Mouse (Mus musculus): Measurements from ENCODE around the gene Oasl2. TPM values are rescaled to one million over a fixed set of nuclear protein-coding genes. Genes with fewer than 3 reads are reported as not detected.

Gene Oasl2
- total RNA-seq, 4 experiments from 2014 or later: 1.3 to 9.8 (median 4.7) TPM

Small RNAs within 50 kb of the gene (microRNA-seq; reads per million reads assigned to microRNA genes)
- 5.8 to 8.9 reads per million in 2 experiments for gene Mir6240

Other genes starting within 250 kb of the Oasl2 start
- 1 to 10 TPM; 1.6 to 2.5 (median 1.9) TPM for gene Trpv4, start 238.5 kb upstream of the Oasl2 start, total RNA-seq (2022)
- 10 to 100 TPM; 26.3 to 46.1 (median 33.8) TPM for gene Gltp, start 206.0 kb upstream of the Oasl2 start, total RNA-seq (2022)
- 10 to 100 TPM; 15.9 to 19.7 (median 17.2) TPM for gene Tchp, start 189.2 kb upstream of the Oasl2 start, total RNA-seq (2022)
- 10 to 100 TPM; 39.6 to 51.4 (median 47.0) TPM for gene Ankrd13a, start 122.3 kb upstream of the Oasl2 start, total RNA-seq (2022)
- 10 to 100 TPM; 51.1 to 61.4 (median 55.3) TPM for gene Git2, start 121.4 kb upstream of the Oasl2 start, total RNA-seq (2022)
- gene 1500011B03Rik, start 73.5 kb upstream of the Oasl2 start, total RNA-seq (2022): 100 to 1,000 TPM; 133 to 155 (median 137) TPM
- gene 4930519G04Rik, start 43.3 kb upstream of the Oasl2 start, total RNA-seq (2022): not detected
- under 1 TPM; 0.61 to 0.98 (median 0.82) TPM for gene Gm9936, start 38.3 kb upstream of the Oasl2 start, total RNA-seq (2022)
- gene Oasl1, start 26.3 kb downstream of the Oasl2 start, total RNA-seq (2022): 1 to 10 TPM in 1 of 4 experiments, under 1 TPM in 1, not detected in 2; 0.80 to 1.1 TPM
- 100 to 1,000 TPM; 183 to 208 (median 204) TPM for gene 2210016L21Rik, start 45.2 kb downstream of the Oasl2 start, total RNA-seq (2022)
- gene Hnf1a, start 74.2 kb downstream of the Oasl2 start, total RNA-seq (2022): not detected
- 10 to 100 TPM; 71.6 to 80.6 (median 77.4) TPM for gene Sppl3, start 114.2 kb downstream of the Oasl2 start, total RNA-seq (2022)
- not detected for gene Gm10401, start 201.4 kb downstream of the Oasl2 start, total RNA-seq (2022)
- 10 to 100 TPM in 1 of 4 experiments, 1 to 10 TPM in 3; 8.1 to 11.7 (median 9.2) TPM for gene Acads, start 222.4 kb downstream of the Oasl2 start, total RNA-seq (2022)
- gene Unc119b, start 238.0 kb downstream of the Oasl2 start, total RNA-seq (2022): 10 to 100 TPM; 26.9 to 29.3 (median 27.6) TPM